Mouse (Mus musculus): ENCODE data around the gene Cbx3. TPM values are rescaled to one million over a fixed set of nuclear protein-coding genes. Genes with fewer than 3 reads are reported as not detected.

Cbx3 gene
- polyA plus RNA-seq, 1 experiment = 20.5 TPM

- TF ChIP-seq POLR2A (IDR thresholded peaks at IDR 0.05; ENCODE audit: control insufficient read depth, extremely low read depth, insufficient read depth, low read length, poor library complexity) = no peak
- TF ChIP-seq CTCF (IDR thresholded peaks at IDR 0.05; ENCODE audit: borderline replicate concordance, control insufficient read depth, extremely low read depth, insufficient read depth, low read length, poor library complexity) = no peak
- no peak for DNase-seq
- H3K4me3 ChIP-seq (ENCODE audit: control insufficient read depth, insufficient read depth, low read length) = no peak overlapping the region
- no peak overlapping the region for H3K27ac ChIP-seq (ENCODE audit: control insufficient read depth, insufficient read depth, low read length)
- peaks cover 6% of the 10 kb centered on the region; the same call in 1 of the 2 replicates for H3K4me1 ChIP-seq (replicated peaks; ENCODE audit: control insufficient read depth, insufficient read depth, low read length)
- no peaks in the 10 kb centered on the region for H3K36me3 ChIP-seq (ENCODE audit: control insufficient read depth, insufficient read depth, low read length)
- H3K27me3 ChIP-seq (ENCODE audit: control insufficient read depth, insufficient read depth, low read length) = no peaks in the 10 kb centered on the region
- WGBS = 90% methylated on average over 1 of the region's 1 CpGs
Measured at GRCm38 (mm10) chr6:51510946-51511345, 40.8 kb downstream of the Cbx3 start.

GRCm38 (mm10) chr6:51513745-51514144 is 43.6 kb downstream of the Cbx3 start:
- no peak for DNase-seq
- Histone ChIP-seq H3K4me1 (replicated peaks; ENCODE audit: control insufficient read depth, insufficient read depth, low read length) (peaks cover 6% of the 10 kb centered on the region; the same call in 1 of the 2 replicates), H3K36me3 (ENCODE audit: control insufficient read depth, insufficient read depth, low read length) (no peaks in the 10 kb centered on the region), H3K27ac (ENCODE audit: control insufficient read depth, insufficient read depth, low read length) (no peak overlapping the region), H3K27me3 (ENCODE audit: control insufficient read depth, insufficient read depth, low read length) (no peaks in the 10 kb centered on the region), H3K4me3 (ENCODE audit: control insufficient read depth, insufficient read depth, low read length) (no peak overlapping the region)
- 91% methylated on average over 3 of the region's 3 CpGs for WGBS
- no peak for TF ChIP-seq POLR2A (IDR thresholded peaks at IDR 0.05; ENCODE audit: control insufficient read depth, extremely low read depth, insufficient read depth, low read length, poor library complexity)

- Histone ChIP-seq H3K4me1 (replicated peaks; ENCODE audit: control insufficient read depth, insufficient read depth, low read length) (0 out of 2 replicates have a peak, but pooled peaks cover 2% of the 10 kb centered on the region), H3K27ac (ENCODE audit: control insufficient read depth, insufficient read depth, low read length) (no peak overlapping the region), H3K4me3 (ENCODE audit: control insufficient read depth, insufficient read depth, low read length) (no peak overlapping the region), H3K36me3 (ENCODE audit: control insufficient read depth, insufficient read depth, low read length) (no peaks in the 10 kb centered on the region), H3K27me3 (ENCODE audit: control insufficient read depth, insufficient read depth, low read length) (no peaks in the 10 kb centered on the region)
- TF ChIP-seq POLR2A (IDR thresholded peaks at IDR 0.05; ENCODE audit: control insufficient read depth, extremely low read depth, insufficient read depth, low read length, poor library complexity) (no peak), CTCF (IDR thresholded peaks at IDR 0.05; ENCODE audit: borderline replicate concordance, control insufficient read depth, extremely low read depth, insufficient read depth, low read length, poor library complexity) (no peak)
- WGBS = 98% methylated on average over 7 of the region's 7 CpGs
- DNase-seq = no peak
Measured at GRCm38 (mm10) chr6:51514860-51515259, 44.7 kb downstream of the Cbx3 start.

GRCm38 (mm10) chr6:51523310-51523709 is 53.1 kb downstream of the Cbx3 start:
- Histone ChIP-seq H3K27me3 (ENCODE audit: control insufficient read depth, insufficient read depth, low read length) (no peaks in the 10 kb centered on the region), H3K27ac (ENCODE audit: control insufficient read depth, insufficient read depth, low read length) (no peak overlapping the region), H3K4me3 (ENCODE audit: control insufficient read depth, insufficient read depth, low read length) (no peak overlapping the region), H3K4me1 (replicated peaks; ENCODE audit: control insufficient read depth, insufficient read depth, low read length) (peaks cover 10% of the 10 kb centered on the region), H3K36me3 (ENCODE audit: control insufficient read depth, insufficient read depth, low read length) (no peaks in the 10 kb centered on the region)
- no peak for DNase-seq
- 30% methylated on average over 5 of the region's 5 CpGs for WGBS
- no peak for TF ChIP-seq POLR2A (IDR thresholded peaks at IDR 0.05; ENCODE audit: control insufficient read depth, extremely low read depth, insufficient read depth, low read length, poor library complexity)
- no peak for TF ChIP-seq CTCF (IDR thresholded peaks at IDR 0.05; ENCODE audit: borderline replicate concordance, control insufficient read depth, extremely low read depth, insufficient read depth, low read length, poor library complexity)

GRCm38 (mm10) chr6:51523807-51524320 is 53.7 kb downstream of the Cbx3 start, which contains the start of gene Snx10:
Gene Snx10, plus strand, starts transcription at chr6:51523901.
- no peak within 1 kb of the TSS for H3K27ac ChIP-seq (ENCODE audit: control insufficient read depth, insufficient read depth, low read length)
- peaks cover 10% of the 10 kb centered on the region for H3K4me1 ChIP-seq (replicated peaks; ENCODE audit: control insufficient read depth, insufficient read depth, low read length)
- peak within 1 kb of the TSS; percentile 45 for H3K4me3 ChIP-seq (ENCODE audit: control insufficient read depth, insufficient read depth, low read length)
- DNase-seq = peak; percentile 39
- WGBS = under 1% methylated on average over 47 of the region's 47 CpGs
- no peaks in the 10 kb centered on the region for H3K36me3 ChIP-seq (ENCODE audit: control insufficient read depth, insufficient read depth, low read length)
- TF ChIP-seq POLR2A (IDR thresholded peaks at IDR 0.05; ENCODE audit: control insufficient read depth, extremely low read depth, insufficient read depth, low read length, poor library complexity) (no peak), CTCF (IDR thresholded peaks at IDR 0.05; ENCODE audit: borderline replicate concordance, control insufficient read depth, extremely low read depth, insufficient read depth, low read length, poor library complexity) (0 out of 2 replicates have a peak, but pooled peaks have one; percentile 29)
- H3K27me3 ChIP-seq (ENCODE audit: control insufficient read depth, insufficient read depth, low read length) = no peaks in the 10 kb centered on the region

- WGBS = 1% methylated on average over 21 of the region's 21 CpGs
- TF ChIP-seq CTCF (IDR thresholded peaks at IDR 0.05; ENCODE audit: borderline replicate concordance, control insufficient read depth, extremely low read depth, insufficient read depth, low read length, poor library complexity) (no peak), POLR2A (IDR thresholded peaks at IDR 0.05; ENCODE audit: control insufficient read depth, extremely low read depth, insufficient read depth, low read length, poor library complexity) (no peak)
- no peak overlapping the region for H3K27ac ChIP-seq (ENCODE audit: control insufficient read depth, insufficient read depth, low read length)
- peaks cover 10% of the 10 kb centered on the region for H3K4me1 ChIP-seq (replicated peaks; ENCODE audit: control insufficient read depth, insufficient read depth, low read length)
- H3K27me3 ChIP-seq (ENCODE audit: control insufficient read depth, insufficient read depth, low read length) = no peaks in the 10 kb centered on the region
- peak; percentile 20 for DNase-seq
- H3K36me3 ChIP-seq (ENCODE audit: control insufficient read depth, insufficient read depth, low read length) = no peaks in the 10 kb centered on the region
- H3K4me3 ChIP-seq (ENCODE audit: control insufficient read depth, insufficient read depth, low read length) = peak overlapping the region; percentile 45
Measured at GRCm38 (mm10) chr6:51524321-51524931, 54.3 kb downstream of the Cbx3 start.

Data from thymus, adult 2 months (tissue).